Mouse (Mus musculus) cerebellum, adult (tissue): ENCODE results near the gene Nthl1.

Source experiments
- ATAC-seq: cut with Nextera tagmentation; 2 replicates; pipeline ENCODE4 v1.9.2; 2017; ENCODE audit warnings: mild to moderate bottlenecking, moderate library complexity, mixed read lengths; ENCODE audit not compliant: insufficient number of reproducible peaks, low FRiP score, low TSS enrichment

The Nthl1 gene

GRCm38 (mm10) chr17:24632167-24632812 is at the start of gene Nthl1, which contains the start of gene Tsc2:
Nthl1 (plus strand) TSS chr17:24632680.
Tsc2 (minus strand) TSS chr17:24632630.
- peak; percentile 62; the same call in 1 of the 2 replicates for ATAC-seq

GRCm38 (mm10) chr17:24583599-24584460 is 48.6 kb upstream of the Nthl1 start:
- ATAC-seq: no peak

GRCm38 (mm10) chr17:24584520-24584919 is 48.0 kb upstream of the Nthl1 start:
- no peak for ATAC-seq

GRCm38 (mm10) chr17:24586532-24586931 is 45.9 kb upstream of the Nthl1 start:
- no peak for ATAC-seq

DNA sequence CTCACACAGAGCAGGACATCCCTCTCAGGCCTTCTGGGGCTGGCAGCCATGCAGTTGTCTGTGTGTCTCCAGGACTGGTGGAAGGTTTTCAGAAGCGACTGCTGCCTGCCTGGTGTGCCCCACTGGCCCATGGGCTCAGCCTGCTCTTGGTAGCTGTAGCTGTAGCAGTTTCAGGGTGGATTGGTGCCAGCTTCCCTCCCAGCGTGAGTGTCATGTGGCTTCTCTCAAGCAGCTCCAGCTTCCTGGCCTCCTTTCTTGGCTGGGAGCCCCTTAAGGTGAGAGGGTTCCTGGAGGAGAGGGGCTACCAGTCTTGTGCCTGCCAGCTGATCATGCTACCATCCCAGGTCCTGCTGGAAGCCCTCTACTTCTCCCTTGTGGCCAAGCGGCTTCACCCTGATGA is 41.5 kb upstream of the Nthl1 start:
- ATAC-seq: no peak

DNA sequence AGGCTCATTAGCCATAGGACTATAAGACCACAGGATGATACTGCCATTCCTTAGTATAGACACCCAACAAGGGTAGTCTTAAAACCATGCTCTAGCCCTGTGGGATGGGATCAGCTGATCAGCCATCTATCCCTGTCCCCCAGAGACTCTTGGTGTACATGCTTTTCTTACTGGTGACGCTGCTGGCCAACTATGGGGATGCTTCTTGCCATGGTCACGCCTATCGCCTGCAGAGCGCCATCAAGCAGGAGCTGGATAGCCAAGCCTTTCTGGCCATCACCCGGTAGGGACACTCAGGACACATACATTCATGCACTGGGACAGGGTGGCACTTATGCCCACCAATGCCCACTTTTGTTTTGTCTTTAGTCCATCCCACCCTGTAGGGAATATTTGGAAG is 40.8 kb upstream of the Nthl1 start:
- no peak for ATAC-seq

GRCm38 (mm10) chr17:24593248-24593647 is 39.2 kb upstream of the Nthl1 start:
- ATAC-seq: no peak

- ATAC-seq: no peak
These were observed 38.2 kb upstream of the Nthl1 start for GRCm38 (mm10) chr17:24593992-24594890.

DNA sequence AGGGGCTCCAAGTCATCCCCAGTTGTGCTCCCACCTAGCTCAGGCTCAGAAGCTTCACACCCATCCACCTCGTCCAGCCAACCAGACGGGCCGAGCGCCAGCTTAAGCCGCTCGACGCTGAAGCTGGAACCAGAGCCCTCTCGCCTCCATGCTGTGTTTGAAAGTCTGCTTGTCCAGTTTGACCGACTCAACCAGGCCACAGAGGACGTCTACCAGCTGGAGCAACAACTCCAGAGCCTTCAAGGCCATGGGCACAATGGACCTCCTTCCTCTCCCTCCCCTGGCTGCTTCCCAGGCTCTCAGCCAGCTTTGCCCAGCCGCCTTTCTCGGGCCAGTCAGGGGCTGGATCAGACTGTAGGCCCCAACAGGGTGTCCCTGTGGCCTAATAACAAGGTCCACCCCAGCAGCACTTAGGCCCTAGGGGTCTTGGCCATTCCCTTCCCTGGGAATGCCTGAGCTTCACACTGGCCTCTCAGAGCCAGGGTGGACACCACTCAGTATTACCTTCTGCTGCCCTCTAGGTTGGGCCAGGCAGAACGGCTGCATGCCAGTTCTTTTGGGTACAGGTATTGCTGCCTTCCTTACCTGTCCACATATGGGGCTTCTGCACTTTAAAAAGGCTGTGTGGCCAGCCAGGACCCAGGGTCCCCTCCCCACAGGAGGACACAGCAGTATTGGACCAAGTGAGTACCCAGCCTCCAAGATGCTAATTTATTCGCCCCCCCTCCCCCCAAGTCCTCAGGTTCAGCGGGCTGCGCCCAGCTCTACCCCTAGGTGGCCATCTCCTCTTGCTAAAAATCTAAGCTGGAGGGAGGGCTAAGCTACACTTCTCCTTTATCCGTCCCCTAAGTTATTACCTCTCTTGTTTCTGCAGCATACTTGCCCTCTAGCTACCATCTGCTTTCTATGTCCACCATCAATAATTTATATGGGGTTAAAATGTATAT is 37.1 kb upstream of the Nthl1 start:
- ATAC-seq: peak; percentile 38

DNA sequence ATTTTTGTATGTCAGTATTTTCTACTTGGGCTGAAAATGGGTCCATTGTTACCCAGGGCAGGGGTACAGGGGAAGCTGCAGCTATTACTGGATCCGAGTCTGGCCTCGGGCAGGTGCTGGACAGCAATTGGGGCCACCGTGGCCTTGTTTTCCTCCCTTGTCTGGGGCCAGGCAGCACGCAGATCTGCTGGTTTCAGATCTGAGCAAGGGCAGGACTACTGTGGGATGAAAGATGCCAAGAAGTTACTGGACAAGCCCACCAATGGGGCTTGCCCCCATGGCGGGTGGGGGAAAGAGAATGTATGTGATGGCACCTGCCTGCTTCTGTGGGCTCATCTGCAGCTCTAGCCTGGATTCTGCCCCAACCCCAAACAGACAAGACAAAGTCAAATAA is 36.4 kb upstream of the Nthl1 start:
- ATAC-seq: no peak

DNA sequence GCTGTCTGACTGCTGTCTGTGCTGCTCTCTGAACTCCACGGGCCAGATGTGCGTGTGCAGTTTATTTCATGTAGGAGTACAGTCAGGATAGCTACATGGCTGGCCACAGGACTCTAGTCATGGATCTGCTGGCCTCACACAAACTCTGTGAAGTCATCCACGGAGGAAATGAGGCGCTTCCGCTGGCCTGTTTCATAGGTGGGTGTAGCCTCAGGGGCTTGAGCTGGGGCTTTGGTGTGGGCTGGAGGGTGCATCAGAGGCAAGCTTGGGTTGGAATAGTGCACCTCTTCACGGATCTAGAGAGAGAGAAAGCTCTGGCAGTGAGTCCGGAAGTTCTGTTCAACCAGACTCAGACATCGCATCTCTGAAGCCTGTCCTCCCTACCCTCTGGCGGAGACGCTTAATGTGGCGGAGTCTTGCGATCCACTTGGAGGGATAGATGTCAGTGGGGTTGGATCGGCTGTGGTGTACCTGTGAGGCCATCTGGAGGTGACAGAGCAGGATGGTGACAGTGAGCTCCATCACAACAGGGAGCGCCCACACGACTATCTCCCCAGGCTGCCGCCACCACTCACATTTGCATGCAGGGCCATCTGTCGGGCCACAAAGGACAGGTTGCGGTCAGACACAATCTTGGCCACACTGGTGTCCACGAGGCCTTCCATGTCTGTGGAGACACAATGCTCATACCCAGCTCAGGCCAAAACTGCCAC is 35.9 kb upstream of the Nthl1 start:
- peak; percentile 70; the same call in 1 of the 2 replicates for ATAC-seq

DNA sequence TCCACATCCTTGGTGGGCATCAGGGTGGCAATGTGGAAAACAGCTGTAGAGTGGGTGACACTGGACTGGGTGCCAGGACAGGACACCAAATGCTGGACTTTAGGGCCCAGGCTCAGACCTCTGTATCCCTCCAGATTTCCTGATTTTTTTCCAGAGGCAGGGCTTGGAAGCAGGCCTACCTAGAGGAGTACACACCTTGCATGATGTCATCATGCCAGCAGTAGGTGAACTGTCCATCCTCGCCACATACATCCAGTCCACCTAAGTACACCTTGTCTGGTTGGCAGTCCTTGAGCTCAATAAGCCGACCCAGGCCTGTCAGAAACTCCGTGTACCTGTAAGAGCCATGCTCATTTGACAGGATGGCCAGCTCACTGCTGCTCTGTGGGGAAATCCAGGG is 34.5 kb upstream of the Nthl1 start:
- no peak for ATAC-seq

- ATAC-seq: no peak
These were observed 32.0 kb upstream of the Nthl1 start for GRCm38 (mm10) chr17:24600502-24600901.

DNA sequence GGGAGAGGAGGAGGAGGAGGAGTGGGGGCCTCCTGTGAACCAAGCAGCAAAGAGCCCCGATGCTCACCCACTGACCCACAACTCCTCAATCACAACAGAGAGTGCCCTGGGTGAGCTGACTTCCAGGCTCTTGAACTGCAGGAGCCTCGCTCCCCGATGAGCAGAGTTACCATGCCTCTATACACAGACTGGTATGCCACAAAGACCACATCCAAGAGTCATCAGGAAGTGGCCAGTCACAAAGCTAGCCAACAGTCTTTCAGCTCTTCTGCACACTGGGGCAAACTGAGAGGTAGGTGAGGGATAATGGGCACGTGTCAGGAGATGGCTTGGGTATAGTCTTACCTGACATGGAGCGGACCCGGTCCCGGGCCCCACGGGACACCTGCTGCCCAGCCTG is 28.5 kb upstream of the Nthl1 start:
- ATAC-seq: no peak

GRCm38 (mm10) chr17:24604557-24604956 is 27.9 kb upstream of the Nthl1 start:
- ATAC-seq: no peak

- no peak for ATAC-seq
These were observed 24.1 kb upstream of the Nthl1 start for GRCm38 (mm10) chr17:24608370-24608769.

DNA sequence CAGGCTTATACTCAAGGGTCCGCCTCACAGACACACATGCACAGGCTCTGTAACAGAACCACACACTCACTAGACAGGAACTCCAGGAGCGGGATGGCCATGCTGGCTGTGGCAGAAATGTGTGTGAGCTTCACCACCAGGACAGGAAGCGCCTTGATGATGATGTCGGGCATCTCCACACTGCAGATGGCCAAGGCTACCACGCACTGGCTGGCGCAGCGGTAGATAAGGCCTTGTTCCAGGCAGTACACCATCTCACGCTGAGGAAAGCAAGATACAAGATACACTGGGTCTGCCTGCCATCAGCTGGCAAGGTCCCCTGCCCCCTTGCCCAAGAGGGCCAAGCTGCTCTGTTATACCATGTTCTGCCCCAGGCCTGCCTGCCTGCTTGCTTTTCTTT is 23.6 kb upstream of the Nthl1 start:
- no peak for ATAC-seq

GRCm38 (mm10) chr17:24610711-24611110 is 21.8 kb upstream of the Nthl1 start:
- ATAC-seq: no peak
